Mouse (Mus musculus): ENCODE measurements around the gene Mrpl42.
"Not testable (repeated sequence)": the region's sequence is repeated elsewhere in the genome, so short reads cannot be mapped to it uniquely, and the experiment has no call there.

The Mrpl42 gene

DNA sequence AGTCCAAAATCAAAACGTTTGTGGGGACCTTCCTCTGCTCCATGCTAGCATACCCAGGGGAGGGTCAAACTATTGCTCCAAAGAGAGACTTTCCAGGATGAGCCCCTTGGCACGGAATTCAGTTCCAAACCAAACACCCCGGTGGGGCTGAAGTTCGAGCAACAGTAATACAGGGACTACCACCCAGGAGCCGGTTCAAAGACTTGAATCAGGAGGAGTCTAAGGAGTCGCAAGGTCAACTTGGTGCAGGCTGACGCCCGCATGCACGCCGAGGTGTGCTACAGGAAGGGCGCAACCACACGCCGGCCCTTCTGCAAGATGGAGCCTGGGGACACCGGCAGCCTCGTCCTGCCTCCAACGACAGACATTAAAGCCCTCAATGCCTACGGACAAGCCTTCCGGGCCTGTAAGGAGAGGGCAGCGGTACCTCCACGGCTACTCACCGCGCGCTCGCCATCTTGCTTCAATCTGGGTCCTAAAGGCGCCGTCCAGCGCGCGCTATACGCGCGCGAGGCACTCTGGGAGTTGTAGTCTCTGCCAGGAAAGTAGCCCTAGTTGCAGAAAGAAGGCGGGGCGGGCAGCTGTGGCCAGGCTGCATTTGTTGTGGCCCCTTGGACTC, at the start of gene Mrpl42:
Gene Mrpl42, minus strand, starts transcription at position 478 of the 619 bp plus-strand sequence.
- DNase-seq (ENCODE audit: low read depth) = peak; percentile 94

DNA sequence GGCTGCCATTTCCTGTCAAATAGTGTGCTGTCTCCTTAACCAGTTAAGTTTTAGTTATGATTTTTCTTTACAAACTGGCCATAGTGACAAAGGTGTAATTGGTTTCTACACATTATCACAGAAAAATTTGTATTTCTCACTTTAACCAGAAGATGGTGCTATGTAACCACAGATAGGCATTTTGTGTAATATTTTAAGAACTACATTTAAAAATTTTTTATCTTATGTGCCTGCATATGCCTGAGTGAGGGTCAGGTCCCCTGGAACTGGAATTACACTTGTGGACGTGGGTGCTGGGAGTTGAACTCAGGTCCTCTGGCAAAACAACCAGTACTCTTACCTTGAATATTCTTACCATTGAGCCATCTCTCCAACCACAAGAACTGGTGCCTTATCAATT, 48.8 kb upstream of the Mrpl42 start:
- peak; percentile 75 for DNase-seq (ENCODE audit: low read depth)

DNA sequence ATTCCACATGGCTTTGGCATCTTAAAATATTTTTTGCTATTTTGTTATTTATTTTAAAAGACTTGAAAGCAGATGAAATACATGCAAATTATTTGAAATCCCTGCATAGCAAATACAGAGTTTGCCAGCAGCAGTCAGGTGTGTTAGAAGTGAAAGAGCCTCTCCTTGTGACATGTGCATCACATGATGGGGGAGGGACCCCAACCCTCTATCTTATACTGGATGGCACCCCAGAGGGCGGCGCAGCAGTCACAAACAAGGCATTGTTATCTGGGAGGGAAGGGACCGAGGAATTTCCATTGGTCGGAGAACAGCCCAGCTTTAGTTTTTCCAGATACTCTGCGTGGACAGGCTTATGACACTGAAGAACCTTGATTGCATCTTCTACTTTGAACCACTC, 47.3 kb upstream of the Mrpl42 start:
- not testable (repeated sequence) for DNase-seq (ENCODE audit: low read depth)

DNA sequence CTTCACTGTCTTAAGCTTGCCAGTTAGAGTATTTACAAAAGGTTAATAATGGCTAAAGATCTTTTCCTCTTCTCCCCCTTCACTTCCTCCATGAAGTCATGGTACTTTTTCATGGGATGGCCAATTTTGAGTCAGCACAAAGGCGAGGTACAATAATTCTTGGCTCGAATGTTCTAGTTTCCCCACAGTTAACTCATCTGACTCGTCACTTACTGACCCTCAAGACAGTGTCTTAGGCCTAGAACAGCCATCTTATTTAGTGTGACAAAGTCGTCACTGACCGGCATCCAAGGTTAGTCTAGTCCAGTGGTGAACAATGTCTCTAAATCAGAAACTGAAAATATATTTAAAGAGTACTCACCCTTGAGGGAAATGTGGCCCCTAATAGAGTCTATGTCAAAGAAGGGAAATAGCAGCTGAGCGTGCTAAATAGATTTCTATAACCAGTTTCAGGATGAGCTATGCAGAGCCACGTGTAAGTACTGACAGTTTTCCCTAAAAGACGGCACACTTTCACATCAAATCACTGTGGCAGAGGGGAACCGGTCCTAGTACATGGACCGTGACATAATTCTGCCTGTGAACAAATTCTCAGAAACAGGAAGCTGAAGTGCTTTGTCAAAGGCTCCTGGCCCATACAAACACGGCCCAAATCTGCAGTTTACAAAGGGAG, 46.5 kb upstream of the Mrpl42 start:
- no peak for DNase-seq (ENCODE audit: low read depth)

DNA sequence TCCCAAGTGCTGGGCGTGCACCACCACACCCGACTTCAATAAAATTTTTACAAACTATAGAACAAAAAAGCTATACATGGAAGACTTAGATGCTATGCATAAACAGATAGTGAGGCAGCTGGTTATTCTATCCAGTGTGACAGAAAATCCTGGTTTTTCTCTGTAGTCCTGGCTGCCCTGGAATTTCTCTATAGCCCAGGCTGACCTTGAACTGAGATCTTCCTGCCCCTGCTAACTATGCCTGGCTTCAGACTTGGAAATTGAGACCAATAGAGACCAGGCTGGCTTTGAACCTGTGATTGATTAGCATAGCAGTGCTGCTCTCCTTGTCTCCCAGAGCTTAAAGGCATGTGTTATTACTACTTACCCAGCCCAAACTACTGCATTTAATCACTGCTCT, 44.4 kb upstream of the Mrpl42 start:
- DNase-seq (ENCODE audit: low read depth) = no peak

DNA sequence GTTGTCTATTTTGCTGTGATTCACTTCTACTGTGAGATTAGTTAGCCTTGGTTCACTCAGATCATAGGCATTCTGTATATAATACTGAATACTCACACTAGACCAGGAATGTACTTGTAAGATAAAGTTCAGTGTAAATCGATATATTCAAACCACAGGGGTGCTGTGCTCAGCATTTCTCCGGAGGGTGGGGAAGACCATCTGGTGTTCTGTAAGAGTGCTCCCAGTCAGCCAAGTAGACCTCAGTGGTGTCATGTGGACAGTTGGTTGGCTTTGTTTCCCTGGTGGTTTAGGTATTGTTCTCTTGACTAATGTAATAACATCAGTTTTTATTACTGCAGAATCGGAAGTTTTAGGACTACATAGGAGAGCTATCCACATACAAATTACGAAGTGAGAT, 43.3 kb upstream of the Mrpl42 start:
- peak; percentile 82 for DNase-seq (ENCODE audit: low read depth)

DNA sequence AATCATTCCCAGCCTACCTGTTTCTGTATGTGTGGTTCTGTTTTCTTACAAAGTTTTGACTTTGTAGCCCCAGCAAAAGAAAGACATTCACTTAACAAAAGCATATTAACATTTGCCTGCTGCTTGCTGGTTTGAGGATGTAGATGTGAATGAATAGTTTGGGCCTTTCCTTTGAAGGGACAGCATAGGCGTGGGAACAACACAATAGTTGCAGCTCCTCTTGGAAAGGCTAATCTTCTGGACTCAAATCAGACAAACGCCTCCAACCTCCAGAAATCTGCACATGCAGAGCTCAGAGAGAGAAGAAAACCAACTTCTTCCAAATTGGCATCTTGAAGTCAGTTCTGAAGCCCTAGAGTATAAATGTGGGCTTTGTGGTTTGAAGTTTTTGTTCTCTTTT, 42.9 kb upstream of the Mrpl42 start:
- no peak for DNase-seq (ENCODE audit: low read depth)

DNA sequence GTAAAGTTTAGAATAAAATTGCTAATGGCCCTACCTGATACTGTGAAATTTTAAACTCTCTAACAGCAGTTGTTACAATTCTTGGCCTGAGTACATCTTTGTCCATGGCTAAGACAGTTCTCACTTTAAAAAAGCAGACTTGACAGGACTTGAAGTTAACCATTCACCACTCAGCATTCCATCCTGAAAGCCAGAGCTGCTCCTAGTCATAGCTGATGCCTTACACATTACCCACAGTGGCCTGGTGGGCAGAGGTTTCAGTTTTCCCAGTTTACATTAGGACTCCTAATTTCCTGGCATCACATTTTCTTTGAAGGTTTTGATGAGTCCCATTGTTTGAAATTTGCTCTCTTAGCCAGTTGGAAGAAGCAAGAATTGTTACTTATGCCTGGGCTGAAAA, 42.3 kb upstream of the Mrpl42 start:
- DNase-seq (ENCODE audit: low read depth) = no peak

DNA sequence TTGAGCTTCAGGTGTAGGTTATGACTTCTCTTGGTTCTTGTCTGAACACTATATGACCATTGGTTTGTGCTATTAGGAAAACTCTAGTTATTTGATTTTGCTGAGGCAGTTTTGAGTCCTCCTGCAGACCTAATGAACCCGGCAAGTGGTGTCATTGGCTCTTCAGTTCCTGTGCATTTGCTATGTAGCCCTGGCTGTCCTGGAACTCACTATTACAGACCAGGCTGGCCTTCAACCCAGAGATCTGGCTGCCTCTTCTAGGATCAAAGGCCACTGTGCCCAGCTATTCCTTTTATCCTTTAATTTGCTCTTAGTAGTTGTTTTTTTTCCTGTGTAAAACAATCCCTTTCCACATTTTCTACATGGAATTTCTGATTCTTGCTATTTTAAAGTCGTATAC, 41.6 kb upstream of the Mrpl42 start:
- DNase-seq (ENCODE audit: low read depth) = no peak

DNA sequence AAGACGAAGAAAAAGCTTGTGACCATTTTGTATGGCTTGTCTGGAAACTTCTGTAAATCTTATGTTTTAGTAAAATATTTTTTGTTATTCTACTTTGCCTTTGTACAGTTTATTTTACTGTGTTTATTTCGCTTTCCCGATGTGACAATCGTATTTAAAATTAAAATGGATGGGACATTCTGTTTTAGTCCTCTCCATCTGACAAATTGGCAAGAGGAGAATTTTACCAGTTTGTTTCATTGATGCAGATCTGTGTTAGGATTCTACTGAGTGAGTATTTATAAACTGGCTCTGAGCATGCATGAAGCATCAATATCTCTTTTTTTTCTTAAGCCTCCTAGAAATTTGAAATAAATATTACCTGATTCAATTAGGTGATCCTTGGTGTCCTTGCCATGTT, 41.2 kb upstream of the Mrpl42 start:
- no peak for DNase-seq (ENCODE audit: low read depth)

DNA sequence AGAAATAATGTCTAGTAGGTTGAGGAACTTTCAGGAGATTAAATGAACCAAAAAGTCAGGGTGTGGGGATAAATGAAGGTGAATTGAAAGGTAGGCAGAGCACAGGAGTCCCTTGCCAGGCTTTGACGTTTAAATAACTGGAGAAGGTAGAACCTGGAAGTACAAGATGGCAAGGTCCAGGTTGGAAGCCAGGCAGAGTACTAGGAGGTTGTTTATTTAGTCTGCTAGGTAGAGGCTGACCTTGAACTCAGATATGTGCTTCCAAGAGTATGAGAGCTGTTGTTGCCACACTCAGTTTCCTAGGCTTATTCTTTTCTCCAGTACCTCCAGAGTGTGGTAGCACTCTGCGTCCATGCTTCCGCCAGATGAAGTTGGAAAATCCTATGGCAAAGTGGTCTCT, 38.1 kb upstream of the Mrpl42 start:
- DNase-seq (ENCODE audit: low read depth) = no peak

DNA sequence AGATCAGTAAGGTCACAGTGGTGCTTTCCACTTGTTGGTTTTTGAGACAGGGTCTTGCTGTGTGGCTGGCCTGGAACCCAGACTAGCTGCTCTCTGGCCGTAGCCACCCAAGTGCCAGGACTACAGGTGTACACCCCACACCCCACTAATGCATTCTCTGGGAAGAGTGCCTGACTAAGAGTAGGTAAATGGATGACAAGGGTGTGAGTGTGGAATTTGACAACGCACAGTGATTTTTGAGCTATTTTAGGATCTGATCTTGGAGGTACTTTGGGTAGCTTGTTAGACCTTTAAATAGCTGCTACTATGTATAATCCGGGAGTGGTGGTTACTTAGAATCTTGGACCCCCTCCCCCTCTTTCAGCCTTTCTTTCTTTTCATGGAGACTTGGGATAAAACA, 37.5 kb upstream of the Mrpl42 start:
- DNase-seq (ENCODE audit: low read depth) = no peak

DNA sequence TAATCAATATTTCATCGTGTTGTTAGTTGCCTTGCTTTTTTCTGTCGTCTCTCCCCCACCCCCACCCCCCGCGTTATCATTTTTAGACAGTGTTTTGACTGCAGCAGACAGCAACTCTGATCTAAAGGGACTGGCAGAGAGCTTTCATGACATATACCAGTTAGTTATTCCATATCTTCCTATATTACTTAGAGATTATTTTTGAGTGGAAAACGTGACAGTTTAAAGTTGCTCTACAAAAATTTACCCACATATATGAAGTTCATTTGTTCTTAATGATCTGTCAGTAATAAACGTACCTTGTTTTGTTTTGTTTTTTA, 34.4 kb upstream of the Mrpl42 start:
- no peak for DNase-seq (ENCODE audit: low read depth)

DNA sequence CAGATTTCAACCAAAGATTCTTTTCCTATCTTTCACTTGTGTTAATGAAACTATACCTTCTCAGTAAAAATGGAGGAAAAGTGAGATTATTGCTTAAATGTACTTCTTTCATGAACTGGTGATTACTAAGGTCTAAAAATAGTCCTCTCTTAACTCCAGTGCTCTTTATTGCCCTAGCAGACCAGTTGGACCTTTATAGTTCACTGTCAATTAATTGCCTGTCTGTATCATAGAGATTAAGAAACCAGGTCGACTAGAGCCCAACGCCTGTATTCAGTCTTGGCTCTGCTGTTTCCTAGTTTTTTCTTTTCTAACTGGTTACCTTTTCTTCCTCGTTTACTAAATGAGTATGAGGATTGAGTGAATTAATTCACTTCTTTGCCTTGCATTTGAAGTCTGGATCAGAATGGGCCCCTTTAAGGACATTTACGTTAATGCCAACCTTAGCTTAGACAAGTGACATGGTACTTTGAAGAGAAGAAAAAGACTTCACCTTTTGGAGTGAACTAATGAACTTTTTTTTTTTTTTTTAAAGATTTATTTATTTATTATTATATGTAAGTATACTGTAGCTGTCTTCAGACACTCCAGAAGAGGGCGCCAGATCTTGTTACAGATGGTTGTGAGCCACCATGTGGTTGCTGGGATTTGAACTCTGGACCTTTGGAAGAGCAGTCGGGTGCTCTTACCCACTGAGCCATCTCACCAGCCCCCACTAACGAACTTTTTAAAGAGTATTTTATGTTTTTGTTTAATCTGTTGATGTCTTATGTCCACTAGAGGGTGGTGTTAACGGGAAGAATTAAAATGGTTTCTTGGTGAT, 33.9 kb upstream of the Mrpl42 start:
- DNase-seq (ENCODE audit: low read depth) = no peak

DNA sequence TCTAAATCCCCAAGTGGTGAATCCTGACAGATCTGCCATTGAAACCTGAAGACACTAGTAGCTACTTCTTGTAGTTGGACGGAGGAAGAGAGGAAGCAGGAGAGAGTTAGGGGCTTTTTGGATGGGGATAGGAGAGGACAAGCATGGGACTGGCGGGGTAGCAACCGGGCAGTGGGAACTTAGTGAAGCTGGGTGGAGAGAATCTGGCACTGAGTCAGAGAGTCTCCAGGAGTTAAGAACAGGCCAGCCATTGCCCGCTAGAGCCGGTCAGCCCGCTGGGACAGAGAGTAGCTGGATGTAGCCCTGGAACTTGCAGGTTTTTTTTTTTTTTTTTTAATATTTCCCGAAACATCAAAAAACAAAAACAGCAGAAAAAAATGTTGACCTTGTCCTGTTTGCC, 31.6 kb upstream of the Mrpl42 start:
- no peak for DNase-seq (ENCODE audit: low read depth)

DNA sequence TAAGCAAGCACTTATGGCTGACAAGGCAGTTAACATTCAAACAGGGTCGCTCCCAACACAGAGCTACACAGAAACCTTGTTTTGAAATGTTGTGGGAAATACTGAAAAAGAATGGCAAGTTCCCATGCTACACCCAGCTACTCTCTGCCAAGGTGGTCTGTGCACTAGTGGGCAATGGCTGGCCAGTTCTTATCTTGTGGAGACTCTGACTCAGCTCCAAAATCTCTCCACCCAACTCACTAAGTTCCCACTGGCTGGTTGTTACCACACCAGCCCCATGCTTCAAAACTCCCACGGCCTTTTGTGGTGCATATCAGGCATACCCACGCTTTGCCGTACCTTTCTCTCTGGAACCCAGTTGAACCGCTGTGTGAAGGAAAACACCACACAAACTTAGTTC, 31.2 kb upstream of the Mrpl42 start:
- no peak for DNase-seq (ENCODE audit: low read depth)

DNA sequence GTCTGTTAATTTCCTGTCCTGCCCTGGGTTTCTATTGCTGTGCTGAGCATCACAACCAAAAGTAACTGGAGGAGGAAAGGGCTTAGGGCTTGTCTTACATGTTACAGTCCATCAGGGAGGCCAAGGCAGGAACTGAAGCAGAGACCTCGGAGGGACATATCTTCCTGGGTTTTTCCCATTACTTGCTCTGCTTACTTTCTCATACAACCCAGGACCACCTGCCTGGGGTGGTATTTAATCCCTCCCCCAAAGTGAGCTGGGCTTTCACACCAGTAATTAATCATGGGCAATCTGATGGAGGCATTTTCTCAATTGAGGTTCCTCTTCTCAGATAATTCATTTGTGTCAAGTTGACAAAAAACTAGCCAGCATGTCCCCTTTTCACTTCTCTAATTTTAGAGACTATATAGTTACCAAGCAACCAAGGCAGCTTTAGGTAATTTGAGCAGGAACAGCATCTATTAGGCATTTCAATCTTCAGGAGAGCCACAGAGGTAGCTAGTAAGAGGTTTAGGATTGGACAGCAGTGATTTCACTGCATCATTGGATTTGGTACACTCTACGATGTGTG, 28.9 kb upstream of the Mrpl42 start:
- DNase-seq (ENCODE audit: low read depth) = no peak

DNA sequence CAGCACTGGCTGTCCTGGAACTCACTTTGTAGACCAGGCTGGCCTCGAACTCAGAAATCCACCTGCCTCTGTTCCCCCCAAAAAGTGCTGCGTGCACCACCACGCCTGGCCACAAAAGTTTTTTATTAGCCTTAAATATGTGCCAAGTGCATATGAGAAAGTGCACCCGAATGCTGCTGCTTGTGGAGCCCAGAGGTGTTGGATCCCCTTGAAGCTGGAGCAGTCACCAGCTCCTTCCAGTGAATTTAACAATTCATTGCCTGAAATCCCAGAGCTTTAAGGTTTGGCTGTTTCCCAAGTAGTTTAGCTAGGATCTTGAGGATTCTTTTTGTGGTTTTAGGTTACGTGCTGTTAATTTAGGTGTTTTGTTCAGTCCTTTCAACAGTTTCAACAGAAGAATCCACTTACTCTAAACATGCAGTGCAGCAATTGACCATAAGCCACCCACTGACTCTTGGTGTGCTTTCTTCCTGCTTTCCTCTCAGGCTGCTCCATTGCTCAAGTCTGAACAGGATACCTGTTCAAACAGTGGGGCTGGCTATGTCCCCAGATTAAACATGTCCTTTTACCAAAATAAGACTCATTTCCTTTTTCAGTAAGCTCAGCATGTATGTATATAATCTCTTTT, 24.9 kb upstream of the Mrpl42 start:
- peak; percentile 48 for DNase-seq (ENCODE audit: low read depth)

DNA sequence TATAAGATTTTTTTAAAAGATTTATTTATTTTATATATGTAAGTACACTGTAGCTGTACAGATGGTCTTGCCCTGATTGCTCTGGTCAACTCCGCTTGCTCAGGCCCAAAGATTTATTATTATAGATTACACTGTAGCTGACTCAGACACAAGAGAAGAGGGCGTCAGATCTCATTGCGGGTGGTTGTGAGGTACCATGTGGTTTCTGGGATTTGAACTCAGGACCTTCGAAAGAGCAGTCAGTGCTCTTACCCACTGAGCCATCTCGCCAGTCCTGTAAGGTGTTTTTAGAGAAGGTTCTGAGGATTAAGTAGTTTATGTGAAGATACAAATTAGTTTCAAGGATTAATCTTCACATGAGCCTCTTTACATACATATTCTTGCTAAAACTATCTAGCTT, 24.1 kb upstream of the Mrpl42 start:
- no peak for DNase-seq (ENCODE audit: low read depth)

DNA sequence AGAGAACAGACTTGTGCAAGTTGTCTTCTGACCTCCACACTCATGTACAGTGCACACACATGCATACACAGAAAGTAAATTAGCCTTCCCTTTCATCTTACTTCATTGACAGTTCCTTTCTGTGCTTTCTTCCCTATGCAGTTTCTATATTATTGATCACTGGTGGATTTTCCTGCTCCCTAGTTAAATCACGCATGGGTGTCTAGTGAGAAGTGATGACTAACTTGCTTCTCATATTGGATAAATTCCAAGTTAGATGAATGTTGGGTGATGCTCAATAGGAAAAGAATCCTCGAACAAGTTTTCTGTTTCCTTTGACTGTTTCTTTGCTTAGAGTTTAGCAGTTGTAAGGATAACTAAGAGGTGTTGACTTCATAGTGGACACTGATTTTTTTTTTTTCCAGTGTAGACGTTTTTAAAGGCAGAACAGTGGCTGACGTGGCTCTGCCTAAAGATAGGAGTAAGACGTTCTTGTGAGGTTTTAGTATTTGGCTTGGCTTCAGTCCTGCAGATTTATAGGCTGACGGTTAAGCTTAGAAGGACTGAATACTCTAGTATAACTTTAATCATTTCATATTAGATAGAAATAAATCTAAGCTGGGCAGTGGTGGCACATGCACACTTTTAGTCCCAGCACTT, 23.4 kb upstream of the Mrpl42 start:
- DNase-seq (ENCODE audit: low read depth) = peak; percentile 70

DNA sequence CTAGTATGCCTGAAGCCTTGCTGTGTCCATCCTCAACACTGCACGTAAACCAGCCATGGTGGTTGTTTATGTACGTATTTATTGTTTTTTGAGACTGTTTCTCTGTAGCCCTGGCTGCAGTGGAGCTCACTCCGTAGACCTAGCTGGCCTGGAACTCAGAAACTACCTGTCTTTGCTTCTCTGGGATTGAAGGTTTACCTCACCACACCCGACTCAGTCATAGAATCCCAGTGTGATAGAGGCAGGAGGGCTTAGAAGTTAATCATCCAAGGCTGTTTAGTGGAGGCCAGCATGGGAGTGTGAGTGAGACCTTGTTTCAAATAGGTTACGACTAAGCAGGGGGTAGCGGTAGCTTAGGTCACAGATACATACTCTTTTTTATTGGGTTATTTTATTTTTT, 15.9 kb upstream of the Mrpl42 start:
- DNase-seq (ENCODE audit: low read depth) = no peak

DNA sequence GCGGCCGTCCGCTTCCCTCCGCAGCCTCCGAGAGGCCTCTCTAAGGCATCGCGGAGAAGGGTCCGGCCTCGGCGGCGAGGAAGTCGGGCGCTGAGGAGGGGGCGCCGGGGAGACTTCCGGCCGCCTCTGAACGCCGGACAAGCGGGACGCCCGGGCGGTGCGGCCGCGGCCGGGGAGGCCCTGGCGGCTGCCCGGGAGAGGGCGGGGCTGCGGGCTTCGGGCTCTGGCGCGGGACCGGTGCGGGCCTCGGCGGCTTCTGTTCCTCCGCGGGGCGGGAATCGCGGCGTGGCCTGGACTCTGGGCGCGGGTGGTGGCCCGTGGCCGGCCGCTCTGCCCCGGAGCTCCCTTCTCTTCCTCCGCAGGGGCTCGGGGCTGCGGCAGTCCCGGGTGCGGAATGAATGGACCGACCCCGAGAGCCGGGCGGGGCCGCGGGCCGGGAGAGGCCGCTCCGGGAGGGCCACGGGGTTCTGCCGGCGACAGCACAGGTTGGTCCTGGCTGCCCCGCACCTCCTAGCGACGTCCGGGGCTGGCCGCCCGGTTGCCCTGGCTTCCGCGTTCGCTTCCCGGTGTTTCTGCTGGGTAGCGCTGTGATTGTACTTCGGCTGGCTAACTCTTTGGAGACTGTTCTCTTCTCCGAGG, 13.7 kb upstream of the Mrpl42 start:
- DNase-seq (ENCODE audit: low read depth) = peak; percentile 59

Data from NIH3T3 (cell line).